Comparison of ENCODE assay signal across 8 mouse cellular contexts in the genomic region with DNA sequence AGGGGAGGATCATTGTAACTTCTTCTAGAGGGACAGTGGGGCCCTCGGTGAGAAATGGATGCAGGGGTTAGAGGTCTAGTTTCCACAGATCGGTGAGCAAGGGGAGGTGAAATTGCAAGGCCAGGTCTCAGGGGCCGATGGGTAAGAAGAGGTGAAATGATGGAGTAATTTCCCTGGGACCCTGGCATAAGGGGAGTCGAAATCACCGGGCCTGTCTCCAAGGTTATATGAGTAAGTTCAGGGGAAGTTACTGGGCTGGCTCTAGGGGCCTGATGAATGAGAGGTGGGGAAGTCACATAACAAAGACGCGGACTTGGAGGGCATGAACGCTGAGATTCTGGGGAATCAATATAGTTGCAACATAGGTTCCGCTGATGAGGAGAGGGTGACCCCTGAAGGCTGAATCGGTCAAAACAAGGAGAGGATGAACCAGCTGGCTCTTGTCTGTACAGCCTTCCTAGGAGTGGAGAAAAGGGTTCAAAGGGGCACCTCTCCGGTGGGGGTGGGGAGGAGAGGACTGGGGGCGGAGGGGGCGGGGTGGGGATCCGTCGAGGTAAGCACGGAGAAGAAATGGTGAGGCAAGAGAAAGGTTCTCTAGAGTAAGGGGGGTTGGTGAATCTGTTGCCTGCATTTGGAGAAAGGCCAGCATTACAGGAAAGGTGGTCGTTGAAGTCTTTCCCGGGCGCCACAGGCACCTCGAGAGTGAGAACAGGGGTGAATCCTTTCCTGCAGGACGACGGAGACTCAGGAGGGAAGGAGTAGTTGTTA. TPM values are rescaled to one million over a fixed set of nuclear protein-coding genes. Genes with fewer than 3 reads are reported as not detected.
DNase-seq lines count a peak whose midpoint lies in the region; ATAC-seq and TF ChIP-seq lines count a peak whose summit lies in the region.

No protein-coding gene starts in this region.

- peak overlapping the region; percentile 53 for H3K4me3 ChIP-seq in cortical plate, adult 2 months (ENCODE audit: insufficient read depth, low read length)
- peak overlapping the region; percentile 72 for H3K4me3 ChIP-seq in heart, embryonic 13.5 days
- H3K4me3 ChIP-seq in kidney, postnatal 0 days (replicated peaks; ENCODE audit: low read depth, low read length), result peak overlapping the region; percentile 58

- H3K27me3 ChIP-seq in heart, embryonic 13.5 days (replicated peaks), result no peaks in the 10 kb centered on the region
- H3K27me3 ChIP-seq in kidney, postnatal 0 days (ENCODE audit: insufficient read depth, low read length), result no peaks in the 10 kb centered on the region

- H3K4me2 ChIP-seq in heart, embryonic 13.5 days, result peak overlapping the region; percentile 96
- peak overlapping the region; percentile 88 for H3K4me2 ChIP-seq in kidney, postnatal 0 days (ENCODE audit: low read length)

- 9% methylated on average over 22 of the region's 22 CpGs for WGBS in heart, embryonic 13.5 days
- WGBS in kidney, postnatal 0 days, result 2% methylated on average over 21 of the region's 22 CpGs

- peaks cover 14% of the 10 kb centered on the region for H3K36me3 ChIP-seq in heart, embryonic 13.5 days
- H3K36me3 ChIP-seq in kidney, postnatal 0 days (ENCODE audit: insufficient read depth, low read length), result 0 out of 2 replicates have a peak, but pooled peaks cover 2% of the 10 kb centered on the region

- no peak overlapping the region for H3K27ac ChIP-seq in cortical plate, adult 2 months (ENCODE audit: insufficient read depth, low read length)
- peak overlapping the region; percentile 95 for H3K27ac ChIP-seq in heart, embryonic 13.5 days (replicated peaks)
- peak overlapping the region; percentile 92 for H3K27ac ChIP-seq in kidney, postnatal 0 days

- TF ChIP-seq CTCF in cortical plate, adult 2 months (IDR thresholded peaks at IDR 0.05; ENCODE audit: extremely low read depth, insufficient read depth, low read length), result peak; percentile 31; the same call in 1 of the 2 replicates
- TF ChIP-seq CTCF in kidney, postnatal 0 days (IDR thresholded peaks at IDR 0.05; ENCODE audit: low read depth), result peak; percentile 53; the same call in 1 of the 2 replicates

- no peak for ATAC-seq in heart, embryonic 13.5 days (ENCODE audit: extremely low read depth, insufficient number of reproducible peaks, low FRiP score, low TSS enrichment)
- ATAC-seq in kidney, postnatal 0 days (replicated peaks; ENCODE audit: low FRiP score, low read depth), result peak; percentile 76

- H3K9me3 ChIP-seq in heart, embryonic 13.5 days, result no peaks in the 10 kb centered on the region
- no peaks in the 10 kb centered on the region for H3K9me3 ChIP-seq in kidney, postnatal 0 days (replicated peaks; ENCODE audit: low read length)

- intact Hi-C loops in left cerebral cortex, postnatal 25 days (cut with DNase I), result loop anchor here (5.0 kb wide), 1 partner anchor 35 kb away; a partner anchor contains a TSS

- H3K4me1 ChIP-seq in cortical plate, adult 2 months (ENCODE audit: control insufficient read depth, insufficient read depth, low read length), result no peaks in the 10 kb centered on the region
- H3K4me1 ChIP-seq in heart, embryonic 13.5 days, result peaks cover 27% of the 10 kb centered on the region
- H3K4me1 ChIP-seq in kidney, postnatal 0 days (replicated peaks; ENCODE audit: insufficient read depth, low read length), result peaks cover 5% of the 10 kb centered on the region; the same call in 1 of the 2 replicates

- H3K9ac ChIP-seq in heart, embryonic 13.5 days, result peak overlapping the region; percentile 86
- peak overlapping the region; percentile 66 for H3K9ac ChIP-seq in kidney, postnatal 0 days (ENCODE audit: low read depth, low read length)

- peak; percentile 77 for DNase-seq in CD4-positive, CD25-positive, alpha-beta regulatory T cell, adult 2 months (ENCODE audit: low read depth, low spot score)
- DNase-seq in R1 (ENCODE audit: low read depth, low spot score), result peak; percentile 53
- DNase-seq in kidney, postnatal 0 days (ENCODE audit: low spot score), result peak; percentile 86
- peak; percentile 62 to 66 for DNase-seq in lung, postnatal 4 days
- DNase-seq in spleen, adult 18-20 months, result peak; percentile 24 to 59
- no peak for DNase-seq in left cerebral cortex, postnatal 25 days (ENCODE audit: low spot score in 2 of 2)

- no peak for TF ChIP-seq POLR2A in cortical plate, adult 2 months (IDR thresholded peaks at IDR 0.05; ENCODE audit: extremely low read depth, insufficient read depth, low read length)

RNA-seq across cellular contexts. Expression of a gene that starts 1.0 kb away (rescaled TPM):
- polyA plus RNA-seq in cortical plate, adult 2 months (2012; rRNA removed), result 8.8 and 9.4 TPM in 2 replicates
- polyA plus RNA-seq in heart, embryonic 13.5 days (2015; fragmentation: Nextera tagmentation; extraction: Ambion mirVana), result 24.9 and 25.3 TPM in 2 replicates
- 18.7 and 22.2 TPM in 2 replicates for polyA plus RNA-seq in kidney, postnatal 0 days (2015; fragmentation: Nextera tagmentation; extraction: Ambion mirVana)
- 10 to 100 TPM; 10.7 to 11.4 TPM for total RNA-seq in left cerebral cortex, postnatal 25 days (2021)

RNA-seq across cellular contexts. Expression of a gene that starts 22.2 kb away (rescaled TPM):
- 672 and 678 TPM in 2 replicates for polyA plus RNA-seq in cortical plate, adult 2 months (2012; rRNA removed)
- 925 and 1,094 TPM in 2 replicates for polyA plus RNA-seq in heart, embryonic 13.5 days (2015; fragmentation: Nextera tagmentation; extraction: Ambion mirVana)
- polyA plus RNA-seq in kidney, postnatal 0 days (2015; fragmentation: Nextera tagmentation; extraction: Ambion mirVana), result 825 and 954 TPM in 2 replicates
- total RNA-seq in left cerebral cortex, postnatal 25 days (2021), result 100 to 1,000 TPM; 444 to 446 TPM

RNA-seq across cellular contexts. Expression of a gene that starts 22.4 kb away (rescaled TPM):
- 32.3 and 33.7 TPM in 2 replicates for polyA plus RNA-seq in cortical plate, adult 2 months (2012; rRNA removed)
- polyA plus RNA-seq in heart, embryonic 13.5 days (2015; fragmentation: Nextera tagmentation; extraction: Ambion mirVana), result 49.5 and 52.2 TPM in 2 replicates
- 62.6 and 65.1 TPM in 2 replicates for polyA plus RNA-seq in kidney, postnatal 0 days (2015; fragmentation: Nextera tagmentation; extraction: Ambion mirVana)
- total RNA-seq in left cerebral cortex, postnatal 25 days (2021), result 10 to 100 TPM; 45.3 to 47.7 TPM

RNA-seq across cellular contexts. Expression of a gene that starts 35.0 kb away (rescaled TPM):
- polyA plus RNA-seq in cortical plate, adult 2 months (2012; rRNA removed), result 133 and 159 TPM in 2 replicates
- polyA plus RNA-seq in heart, embryonic 13.5 days (2015; fragmentation: Nextera tagmentation; extraction: Ambion mirVana), result 1.9 and 2.1 TPM in 2 replicates
- polyA plus RNA-seq in kidney, postnatal 0 days (2015; fragmentation: Nextera tagmentation; extraction: Ambion mirVana), result 13.8 and 16.9 TPM in 2 replicates
- total RNA-seq in left cerebral cortex, postnatal 25 days (2021), result 10 to 100 TPM; 88.4 to 89.8 TPM

Comparison
In these comparisons a context has a peak if more than half of its experiments do, and no peak if none do; other contexts are left out.
1. DNase-seq: peak in CD4-positive, CD25-positive, alpha-beta regulatory T cell, adult 2 months (single experiment), R1 (single experiment), kidney, postnatal 0 days (single experiment), lung, postnatal 4 days (2 of 2) and spleen, adult 18-20 months (2 of 2); none in left cerebral cortex, postnatal 25 days (0 of 2).
2. Peak in every context shown above with its lines, with median percentiles within 50 percentile points of each other: H3K4me3 ChIP-seq.